27 mouse cellular contexts compared by ENCODE assay signal in genomic region chr11:76674199-76674598, GRCm38 (mm10). TPM values are rescaled to one million over a fixed set of nuclear protein-coding genes. Genes with fewer than 3 reads are reported as not detected.
DNase-seq lines count a peak whose midpoint lies in the region; ATAC-seq and TF ChIP-seq lines count a peak whose summit lies in the region.
"Had no signal": no experiment of that assay in that cellular context is flagged by ENCODE, and none has a peak within 500 bp of the region (broad histone marks: within the 10 kb centered on the region; RNA-seq: fewer than 3 reads in every experiment).

No protein-coding gene starts in this region.

- TF ChIP-seq POLR2A in cerebellum, adult 2 months (IDR thresholded peaks at IDR 0.05; ENCODE audit: borderline replicate concordance, insufficient read depth, low read length), result no peak

- WGBS in cerebellum, adult 2 months, result 34% methylated on average over 8 of the region's 8 CpGs
- WGBS in limb, embryonic 10.5 days, result 49% methylated on average over 8 of the region's 8 CpGs
- 62% methylated on average over 8 of the region's 8 CpGs for WGBS in midbrain, embryonic 13.5 days

- no peak overlapping the region for H3K9ac ChIP-seq in midbrain, embryonic 13.5 days (replicated peaks)
- H3K9ac ChIP-seq: embryonic facial prominence, embryonic 15.5 days; forebrain, embryonic 15.5 days; heart, embryonic 13.5 days; hindbrain, embryonic 12.5 days had no signal

- ATAC-seq in cerebellum, adult (ENCODE audit: insufficient number of reproducible peaks, low FRiP score, low TSS enrichment), result no peak
- ATAC-seq in midbrain, embryonic 13.5 days, result no peak
- ATAC-seq: forebrain, embryonic 15.5 days; hindbrain, embryonic 16.5 days; inflammation-experienced regulatory T-cells, adult 6 months; intestine, postnatal 0 days; Patski had no signal

- TF ChIP-seq CTCF in cerebellum, adult 2 months (IDR thresholded peaks at IDR 0.05; ENCODE audit: borderline replicate concordance, insufficient read depth, low read depth, low read length), result no peak
- no peak for TF ChIP-seq CTCF in layer of hippocampus, adult 2 months (conservative IDR thresholded peaks at IDR 0.05)

- peaks cover 33% of the 10 kb centered on the region for H3K4me1 ChIP-seq in cerebellum, adult 2 months (ENCODE audit: control insufficient read depth, insufficient read depth, low read length)
- H3K4me1 ChIP-seq in limb, embryonic 10.5 days, result peaks cover 14% of the 10 kb centered on the region
- peaks cover 8% of the 10 kb centered on the region for H3K4me1 ChIP-seq in midbrain, embryonic 13.5 days (replicated peaks)

- H3K27ac ChIP-seq in cerebellum, adult 2 months (ENCODE audit: insufficient read depth, low read length), result no peak overlapping the region
- peak overlapping the region; percentile 95; the same call in 1 of the 2 replicates for H3K27ac ChIP-seq in layer of hippocampus, adult 2 months
- H3K27ac ChIP-seq in limb, embryonic 10.5 days, result no peak overlapping the region
- H3K27ac ChIP-seq in midbrain, embryonic 13.5 days, result no peak overlapping the region
- H3K27ac ChIP-seq: embryonic facial prominence, embryonic 15.5 days; forebrain, embryonic 15.5 days; heart, embryonic 13.5 days; hindbrain, embryonic 12.5 days had no signal

- no peaks in the 10 kb centered on the region for H3K9me3 ChIP-seq in limb, embryonic 10.5 days (replicated peaks)
- H3K9me3 ChIP-seq in midbrain, embryonic 13.5 days, result no peaks in the 10 kb centered on the region
- H3K9me3 ChIP-seq: embryonic facial prominence, embryonic 15.5 days; forebrain, embryonic 15.5 days; heart, embryonic 13.5 days; hindbrain, embryonic 12.5 days had no signal

- peak; percentile 27 to 39 for DNase-seq in cerebellum, adult 2 months
- no peak for DNase-seq in layer of hippocampus, adult 2 months (ENCODE audit: low spot score in 2 of 2)
- DNase-seq in layer of hippocampus, adult 11-12 months (ENCODE audit: low spot score), result no peak
- no peak for DNase-seq in limb, embryonic 10.5 days (ENCODE audit: low spot score)
- DNase-seq: adrenal gland, adult 2 months; adrenal gland, postnatal 25 days; embryo, embryonic 11 days; gastrocnemius, postnatal 36 days; heart, adult 11 months; heart, postnatal 4 days had no signal

- H3K27me3 ChIP-seq in cerebellum, adult 2 months (ENCODE audit: control insufficient read depth, insufficient read depth, low read length), result no peaks in the 10 kb centered on the region
- peaks cover 77% of the 10 kb centered on the region for H3K27me3 ChIP-seq in limb, embryonic 10.5 days (ENCODE audit: low read depth, poor library complexity, severe bottlenecking)
- H3K27me3 ChIP-seq in midbrain, embryonic 13.5 days, result peaks cover 62% of the 10 kb centered on the region
- H3K27me3 ChIP-seq: Patski had no signal

- H3K4me3 ChIP-seq in cerebellum, adult 2 months (replicated peaks; ENCODE audit: insufficient read depth, low read depth, low read length), result no peak overlapping the region
- H3K4me3 ChIP-seq in layer of hippocampus, adult 2 months, result no peak overlapping the region
- 0 out of 2 replicates have a peak overlapping the region, but pooled peaks have one; percentile 1 for H3K4me3 ChIP-seq in limb, embryonic 10.5 days
- H3K4me3 ChIP-seq in midbrain, embryonic 13.5 days (replicated peaks), result no peak overlapping the region
- H3K4me3 ChIP-seq: embryonic facial prominence, embryonic 15.5 days; erythroblast, embryonic 14.5 days; forebrain, embryonic 15.5 days; heart, embryonic 13.5 days; hindbrain, embryonic 12.5 days had no signal

- H3K4me2 ChIP-seq in midbrain, embryonic 13.5 days (replicated peaks), result no peak overlapping the region
- H3K4me2 ChIP-seq: embryonic facial prominence, embryonic 15.5 days; forebrain, embryonic 15.5 days; heart, embryonic 13.5 days; hindbrain, embryonic 12.5 days had no signal

- no peaks in the 10 kb centered on the region for H3K36me3 ChIP-seq in limb, embryonic 10.5 days
- H3K36me3 ChIP-seq in midbrain, embryonic 13.5 days, result no peaks in the 10 kb centered on the region
- H3K36me3 ChIP-seq: embryonic facial prominence, embryonic 15.5 days; forebrain, embryonic 15.5 days; heart, embryonic 13.5 days; hindbrain, embryonic 12.5 days had no signal

RNA-seq across cellular contexts. Expression of gene Bhlha9, which starts 1.9 kb away (rescaled TPM):
- 3.0 and 4.3 TPM in 2 replicates for polyA plus RNA-seq in cerebellum, adult 2 months (2012; rRNA removed)
- total RNA-seq in layer of hippocampus, adult 2 months (2021), result 1 to 10 TPM; 3.4 to 5.3 TPM
- 18.9 and 22.9 TPM in 2 replicates for polyA plus RNA-seq in limb, embryonic 10.5 days (2016; fragmentation: Nextera tagmentation; extraction: Ambion mirVana)
- polyA plus RNA-seq in midbrain, embryonic 13.5 days (2015; fragmentation: Nextera tagmentation; extraction: Ambion mirVana), result 0.22 and 0.26 TPM in 2 replicates
- total RNA-seq: adrenal gland, adult 2 months; adrenal gland, postnatal 25 days; CH12.LX; common myeloid progenitor, adult 5-6 weeks; gastrocnemius, adult 8-10 months; gastrocnemius, postnatal 36 days; heart, postnatal 4 days had no signal
- polyA plus RNA-seq: embryonic facial prominence, embryonic 11.5 days; erythroblast, embryonic 14.5 days; forebrain, embryonic 11.5 days; heart, postnatal 0 days; inflammation-experienced regulatory T-cells, adult 6 months; intestine, postnatal 0 days had no signal

RNA-seq across cellular contexts. Expression of gene Trarg1, which starts 5.4 kb away (rescaled TPM):
- polyA plus RNA-seq in cerebellum, adult 2 months (2012; rRNA removed), result 0.21 and 0.38 TPM in 2 replicates
- under 1 TPM; 0.42 to 0.54 TPM for total RNA-seq in layer of hippocampus, adult 2 months (2021)
- polyA plus RNA-seq in limb, embryonic 10.5 days (2016; fragmentation: Nextera tagmentation; extraction: Ambion mirVana), result 0.04 and 0.09 TPM in 2 replicates
- polyA plus RNA-seq in midbrain, embryonic 13.5 days (2015; fragmentation: Nextera tagmentation; extraction: Ambion mirVana), result 0.08 TPM in 1 of 2 replicates, not detected in the other
- total RNA-seq: CH12.LX; common myeloid progenitor, adult 5-6 weeks had no signal
- polyA plus RNA-seq: embryonic facial prominence, embryonic 11.5 days; erythroblast, embryonic 14.5 days; forebrain, embryonic 11.5 days had no signal

RNA-seq across cellular contexts. Expression of gene Abr, which starts 52.1 kb away (rescaled TPM):
- polyA plus RNA-seq in cerebellum, adult 2 months (2012; rRNA removed), result 168 and 170 TPM in 2 replicates
- 100 to 1,000 TPM; 528 to 537 TPM for total RNA-seq in layer of hippocampus, adult 2 months (2021)
- polyA plus RNA-seq in limb, embryonic 10.5 days (2016; fragmentation: Nextera tagmentation; extraction: Ambion mirVana), result 44.7 and 53.7 TPM in 2 replicates
- polyA plus RNA-seq in midbrain, embryonic 13.5 days (2015; fragmentation: Nextera tagmentation; extraction: Ambion mirVana), result 88.4 and 93.5 TPM in 2 replicates

Comparison
In these comparisons a context has a peak if more than half of its experiments do, and no peak if none do; other contexts are left out.
1. DNase-seq: peak in cerebellum, adult 2 months (2 of 2); none in layer of hippocampus, adult 2 months (0 of 2), layer of hippocampus, adult 11-12 months (single experiment) and limb, embryonic 10.5 days (single experiment).